Mouse (Mus musculus) liver, embryonic 13.5 days (tissue): ENCODE data around the gene Ngef. TPM values are rescaled to one million over a fixed set of nuclear protein-coding genes. Genes with fewer than 3 reads are reported as not detected.

Source experiments
- ATAC-seq: fragments of 200-750 bp; cut with Nextera tagmentation; 2 replicates; pipeline ENCODE4 v1.8.0; 2017; ENCODE audit warnings: low read depth, mild to moderate bottlenecking, moderate number of reproducible peaks, moderate library complexity
- DNase-seq: peaks from one replicate; pipeline ENCODE4 v3.0.0; 2022
- H3K27ac ChIP-seq: fragments of 300-500 bp; sonication (generic); 2 replicates; pipeline ENCODE4 v1.5.1; 2015; ENCODE audit warnings: moderate library complexity, mild to moderate bottlenecking, inconsistent platforms
- H3K27me3 ChIP-seq: fragments of 300-500 bp; sonication (generic); 2 replicates; pipeline ENCODE4 v1.6.1; 2015; ENCODE audit warnings: mild to moderate bottlenecking, inconsistent platforms
- H3K36me3 ChIP-seq: fragments of 300-500 bp; sonication (generic); 2 replicates; pipeline ENCODE4 v1.6.1; 2015; ENCODE audit warnings: mild to moderate bottlenecking, inconsistent platforms
- H3K4me1 ChIP-seq: fragments of 300-500 bp; sonication (generic); replicated peaks from 2 replicates; pipeline ENCODE4 v1.6.1; 2015; ENCODE audit warnings: inconsistent platforms
- H3K4me2 ChIP-seq: fragments of 300-500 bp; sonication (generic); 2 replicates; pipeline ENCODE4 v1.6.1; 2015; ENCODE audit warnings: inconsistent platforms, mild to moderate bottlenecking, moderate library complexity
- H3K4me3 ChIP-seq: fragments of 300-500 bp; sonication (generic); replicated peaks from 2 replicates; pipeline ENCODE4 v1.5.1; 2015; ENCODE audit warnings: mild to moderate bottlenecking, inconsistent platforms
- H3K9ac ChIP-seq: fragments of 300-500 bp; sonication (generic); 2 replicates; pipeline ENCODE4 v1.6.1; 2015; ENCODE audit warnings: mild to moderate bottlenecking, inconsistent platforms
- H3K9me3 ChIP-seq: fragments of 300-500 bp; sonication (generic); replicated peaks from 2 replicates; pipeline ENCODE4 v1.6.1; 2016; ENCODE audit warnings: inconsistent platforms
- WGBS: fragments of 180-500 bp; shearing (Covaris S2); methylation state at CpG from one replicate; pipeline ENCODE4 v1.1.7; 2015; ENCODE audit not compliant: insufficient replicate concordance; 5-methylcytosine and 5-hydroxymethylcytosine counted together
- polyA plus RNA-seq: library from polyadenylated mRNA; unstranded; fragments of >200 nt; fragmentation: Nextera tagmentation; extraction: Ambion mirVana; gene quantifications from 2 replicates; pipeline ENCODE4 v1.2.1, GENCODE M21; 2015

Gene Ngef
- polyA plus RNA-seq, 1 experiment from 2014 or later = 3.8 TPM

- WGBS = 49% methylated on average over 2 of the region's 2 CpGs
- H3K4me2 ChIP-seq = no peak overlapping the region
- H3K36me3 ChIP-seq = no peaks in the 10 kb centered on the region
- H3K27ac ChIP-seq = no peak overlapping the region
- no peak overlapping the region for H3K4me3 ChIP-seq
- no peak overlapping the region for H3K9ac ChIP-seq
- no peak for ATAC-seq
- no peaks in the 10 kb centered on the region for H3K4me1 ChIP-seq
- no peak for DNase-seq
- H3K27me3 ChIP-seq = peaks cover 4% of the 10 kb centered on the region; the same call in 1 of the 2 replicates
- H3K9me3 ChIP-seq = no peaks in the 10 kb centered on the region
Observed at GRCm38 (mm10) chr1:87601801-87602200, 28.1 kb upstream of the Ngef start.

GRCm38 (mm10) chr1:87600533-87600932 lies 26.9 kb upstream of the Ngef start:
- WGBS = 51% methylated on average over 7 of the region's 7 CpGs
- no peak overlapping the region for H3K9ac ChIP-seq
- H3K4me2 ChIP-seq = no peak overlapping the region
- H3K4me1 ChIP-seq = no peaks in the 10 kb centered on the region
- no peaks in the 10 kb centered on the region for H3K36me3 ChIP-seq
- no peak overlapping the region for H3K4me3 ChIP-seq
- ATAC-seq = no peak
- no peak overlapping the region for H3K27ac ChIP-seq
- DNase-seq = no peak
- peaks cover 4% of the 10 kb centered on the region; the same call in 1 of the 2 replicates for H3K27me3 ChIP-seq
- no peaks in the 10 kb centered on the region for H3K9me3 ChIP-seq

GRCm38 (mm10) chr1:87594671-87595070 lies 21.0 kb upstream of the Ngef start:
- Histone ChIP-seq H3K9ac (no peak overlapping the region), H3K4me2 (no peak overlapping the region), H3K36me3 (no peaks in the 10 kb centered on the region), H3K9me3 (no peaks in the 10 kb centered on the region), H3K4me1 (no peaks in the 10 kb centered on the region; the same call in 1 of the 2 replicates), H3K4me3 (no peak overlapping the region), H3K27me3 (no peaks in the 10 kb centered on the region), H3K27ac (no peak overlapping the region)
- ATAC-seq = no peak
- no peak for DNase-seq
- 73% methylated on average over 10 of the region's 10 CpGs for WGBS

GRCm38 (mm10) chr1:87594261-87594660 lies 20.6 kb upstream of the Ngef start:
- DNase-seq (no peak), ATAC-seq (no peak)
- Histone ChIP-seq H3K27me3 (no peaks in the 10 kb centered on the region), H3K9me3 (no peaks in the 10 kb centered on the region), H3K4me2 (no peak overlapping the region), H3K9ac (no peak overlapping the region), H3K4me1 (no peaks in the 10 kb centered on the region; the same call in 1 of the 2 replicates), H3K36me3 (no peaks in the 10 kb centered on the region), H3K4me3 (no peak overlapping the region), H3K27ac (no peak overlapping the region)
- 47% methylated on average over 3 of the region's 3 CpGs for WGBS

- H3K36me3 ChIP-seq = no peaks in the 10 kb centered on the region
- 71% methylated on average over 8 of the region's 8 CpGs for WGBS
- H3K9me3 ChIP-seq = no peaks in the 10 kb centered on the region
- H3K4me3 ChIP-seq = no peak overlapping the region
- H3K4me2 ChIP-seq = no peak overlapping the region
- DNase-seq (no peak), ATAC-seq (no peak)
- H3K27me3 ChIP-seq = no peaks in the 10 kb centered on the region
- no peak overlapping the region for H3K9ac ChIP-seq
- no peak overlapping the region for H3K27ac ChIP-seq
- no peaks in the 10 kb centered on the region; the same call in 1 of the 2 replicates for H3K4me1 ChIP-seq
Observed at GRCm38 (mm10) chr1:87589980-87590379, 16.3 kb upstream of the Ngef start.

GRCm38 (mm10) chr1:87589162-87589561 lies 15.5 kb upstream of the Ngef start:
- WGBS = 74% methylated on average over 7 of the region's 7 CpGs
- no peak overlapping the region for H3K4me2 ChIP-seq
- no peak for DNase-seq

GRCm38 (mm10) chr1:87580824-87581223 lies 7.2 kb upstream of the Ngef start:
- Histone ChIP-seq H3K9me3 (no peaks in the 10 kb centered on the region), H3K4me3 (no peak overlapping the region), H3K27ac (no peak overlapping the region), H3K9ac (no peak overlapping the region), H3K36me3 (no peaks in the 10 kb centered on the region), H3K27me3 (peaks cover 9% of the 10 kb centered on the region), H3K4me1 (no peaks in the 10 kb centered on the region), H3K4me2 (no peak overlapping the region)
- WGBS = 12% methylated on average over 3 of the region's 3 CpGs
- ATAC-seq = no peak
- no peak for DNase-seq

More at GRCm38 (mm10) chr1:87589162-87589561, 15.5 kb upstream of the Ngef start:
- Histone ChIP-seq H3K36me3 (no peaks in the 10 kb centered on the region), H3K27ac (no peak overlapping the region), H3K4me3 (no peak overlapping the region), H3K4me1 (no peaks in the 10 kb centered on the region; the same call in 1 of the 2 replicates), H3K9ac (no peak overlapping the region), H3K27me3 (no peaks in the 10 kb centered on the region), H3K9me3 (no peaks in the 10 kb centered on the region)
- ATAC-seq = no peak

- H3K9me3 ChIP-seq = no peaks in the 10 kb centered on the region
- 76% methylated on average over 6 of the region's 6 CpGs for WGBS
- H3K4me1 ChIP-seq = no peaks in the 10 kb centered on the region
- no peak overlapping the region for H3K27ac ChIP-seq
- H3K9ac ChIP-seq = no peak overlapping the region
- DNase-seq (no peak), ATAC-seq (no peak)
- no peak overlapping the region for H3K4me3 ChIP-seq
- peaks cover 9% of the 10 kb centered on the region for H3K27me3 ChIP-seq
- no peak overlapping the region for H3K4me2 ChIP-seq
- no peaks in the 10 kb centered on the region for H3K36me3 ChIP-seq
Observed at GRCm38 (mm10) chr1:87578965-87579364, 5.3 kb upstream of the Ngef start.

- ATAC-seq (no peak), DNase-seq (no peak)
- Histone ChIP-seq H3K9ac (no peak overlapping the region), H3K4me1 (no peaks in the 10 kb centered on the region), H3K36me3 (no peaks in the 10 kb centered on the region), H3K9me3 (no peaks in the 10 kb centered on the region), H3K27ac (no peak overlapping the region; the same call in 1 of the 2 replicates), H3K4me3 (no peak overlapping the region), H3K4me2 (no peak overlapping the region), H3K27me3 (no peaks in the 10 kb centered on the region)
- 72% methylated on average over 7 of the region's 7 CpGs for WGBS
Observed at GRCm38 (mm10) chr1:87574785-87575184, 1.1 kb upstream of the Ngef start.

- no peaks in the 10 kb centered on the region for H3K4me1 ChIP-seq
- H3K27me3 ChIP-seq = no peaks in the 10 kb centered on the region
- no peaks in the 10 kb centered on the region for H3K9me3 ChIP-seq
- H3K4me3 ChIP-seq = no peak overlapping the region
- H3K27ac ChIP-seq = peak overlapping the region; percentile 27; the same call in 1 of the 2 replicates
- H3K9ac ChIP-seq = no peak overlapping the region
- WGBS = 56% methylated on average over 6 of the region's 6 CpGs
- ATAC-seq (no peak), DNase-seq (no peak)
- H3K4me2 ChIP-seq = peak overlapping the region; percentile 15; the same call in 1 of the 2 replicates
- H3K36me3 ChIP-seq = no peaks in the 10 kb centered on the region
Observed at GRCm38 (mm10) chr1:87574353-87574752, 683 bp upstream of the Ngef start.

- ATAC-seq (peak; percentile 8; the same call in 1 of the 2 replicates), DNase-seq (no peak)
- H3K27me3 ChIP-seq = no peaks in the 10 kb centered on the region
- 48% methylated on average over 5 of the region's 5 CpGs for WGBS
- no peaks in the 10 kb centered on the region for H3K4me1 ChIP-seq
- peak overlapping the region; percentile 36 for H3K4me2 ChIP-seq
- no peak overlapping the region for H3K9ac ChIP-seq
- H3K36me3 ChIP-seq = no peaks in the 10 kb centered on the region
- peak overlapping the region; percentile 34 for H3K4me3 ChIP-seq
- H3K9me3 ChIP-seq = no peaks in the 10 kb centered on the region
- peak overlapping the region; percentile 27 for H3K27ac ChIP-seq
Observed at GRCm38 (mm10) chr1:87573261-87573660, 409 bp downstream of the Ngef start.

GRCm38 (mm10) chr1:87568398-87568797 lies 5.3 kb downstream of the Ngef start:
- Histone ChIP-seq H3K27me3 (no peaks in the 10 kb centered on the region), H3K27ac (no peak overlapping the region), H3K9me3 (no peaks in the 10 kb centered on the region), H3K4me1 (no peaks in the 10 kb centered on the region), H3K9ac (no peak overlapping the region), H3K4me2 (no peak overlapping the region), H3K4me3 (no peak overlapping the region), H3K36me3 (no peaks in the 10 kb centered on the region)
- 24% methylated on average over 6 of the region's 6 CpGs for whole genome bisulfite sequencing
- DNase-seq = peak; percentile 15
- ATAC-seq = no peak
